Mouse (Mus musculus) brown adipose tissue, adult 24 weeks (tissue): Measurements from ENCODE around the gene Fam20c. TPM values are rescaled to one million over a fixed set of nuclear protein-coding genes. Genes with fewer than 3 reads are reported as not detected.

ENCODE experiments used
- polyA plus RNA-seq: library from polyadenylated mRNA; stranded (reverse); fragments of >200 nt; gene quantifications from 2 replicates; pipeline ENCODE4 v1.2.4, GENCODE M21; 2012; ENCODE audit not compliant: missing spikeins, insufficient read depth, insufficient read length

The Fam20c gene
- polyA plus RNA-seq, 1 experiment, result 19.0 TPM

Other genes starting within 250 kb of the Fam20c start
- gene 1700123K08Rik, start 189.8 kb upstream of the Fam20c start, polyA plus RNA-seq, result not detected in 2 replicates
- gene Zfp68, start 134.8 kb upstream of the Fam20c start, polyA plus RNA-seq, result 32.2 and 42.3 TPM in 2 replicates
- gene A430033K04Rik, start 131.7 kb upstream of the Fam20c start, polyA plus RNA-seq, result 1.2 and 2.9 TPM in 2 replicates
- gene Gm5294, start 65.6 kb downstream of the Fam20c start, polyA plus RNA-seq, result not detected in 2 replicates
- gene Pdgfa, start 242.9 kb downstream of the Fam20c start, polyA plus RNA-seq, result 5.5 and 6.9 TPM in 2 replicates